Mouse (Mus musculus): ENCODE measurements around the gene Rsph14. TPM values are rescaled to one million over a fixed set of nuclear protein-coding genes. Genes with fewer than 3 reads are reported as not detected.
A peak's percentile ranks its signal among the peaks of the same experiment; 100 is the strongest.

Gene Rsph14
- total RNA-seq, 1 experiment: 0.18 TPM

- peak; percentile 62 for DNase-seq (ENCODE audit: low read depth, low spot score)
- H3K9me3 ChIP-seq (ENCODE audit: control insufficient read depth, insufficient read depth, low read depth, low read length): no peaks in the 10 kb centered on the region
- peaks cover 0 to 10% of the 10 kb centered on the region in 2 experiments; a peak in 2 of 4 replicates for H3K4me1 ChIP-seq (ENCODE audit: control insufficient read depth in 2 of 2, insufficient read depth in 2 of 2, low read length in 2 of 2, poor library complexity in 1 of 2)
- in situ Hi-C loops (cut with MboI; ENCODE audit: low sequenced_read_pairs in 2 of 2, unreplicated experiment in 2 of 2): loop anchor here in 1 of 2 experiments (25.0 kb wide), 1 partner anchor 237 kb away; no protein-coding TSS in a partner anchor
- no peak for TF ChIP-seq ZNF384 (IDR thresholded peaks at IDR 0.05; ENCODE audit: low read depth, low read length)
- TF ChIP-seq HCFC1 (IDR thresholded peaks at IDR 0.05; ENCODE audit: borderline replicate concordance, insufficient read depth, low read length): no peak
- TF ChIP-seq ZC3H11A (IDR thresholded peaks at IDR 0.05; ENCODE audit: borderline replicate concordance, low read depth, low read length): peak; percentile 32; the same call in 1 of the 2 replicates
- no peak for TF ChIP-seq MAFK (IDR thresholded peaks at IDR 0.05; ENCODE audit: insufficient read depth, low read depth, low read length)
- no peak for TF ChIP-seq CHD2 (IDR thresholded peaks at IDR 0.05; ENCODE audit: low read depth, low read length)
- H3K4me3 ChIP-seq (ENCODE audit: insufficient read depth in 1 of 2, low read depth in 1 of 2, low read length in 2 of 2, poor library complexity in 1 of 2, severe bottlenecking in 1 of 2): peak overlapping the region; percentile 62 to 72
- no peak overlapping the region for H3K27ac ChIP-seq (ENCODE audit: insufficient read depth, low read depth, low read length, poor library complexity, severe bottlenecking)
- H3K9ac ChIP-seq (ENCODE audit: insufficient read depth, low read depth, low read length, poor library complexity, severe bottlenecking): no peak overlapping the region; the same call in 1 of the 2 replicates
- no peaks in the 10 kb centered on the region for H3K36me3 ChIP-seq (ENCODE audit: control insufficient read depth, insufficient read depth, low read length, poor library complexity, severe bottlenecking)
Measured at GRCm38 (mm10) chr10:74925324-74925723, 107.1 kb downstream of the Rsph14 start.

GRCm38 (mm10) chr10:74924274-74924673 lies 108.1 kb downstream of the Rsph14 start:
- Histone ChIP-seq H3K36me3 (ENCODE audit: control insufficient read depth, insufficient read depth, low read length, poor library complexity, severe bottlenecking) (no peaks in the 10 kb centered on the region), H3K4me1 (ENCODE audit: control insufficient read depth in 2 of 2, insufficient read depth in 2 of 2, low read length in 2 of 2, poor library complexity in 1 of 2) (peaks cover 0 to 10% of the 10 kb centered on the region in 2 experiments; a peak in 2 of 4 replicates), H3K27ac (ENCODE audit: insufficient read depth, low read depth, low read length, poor library complexity, severe bottlenecking) (no peak overlapping the region), H3K9me3 (ENCODE audit: control insufficient read depth, insufficient read depth, low read depth, low read length) (no peaks in the 10 kb centered on the region), H3K9ac (ENCODE audit: insufficient read depth, low read depth, low read length, poor library complexity, severe bottlenecking) (no peak overlapping the region), H3K4me3 (ENCODE audit: insufficient read depth in 1 of 2, low read depth in 1 of 2, low read length in 2 of 2, poor library complexity in 1 of 2, severe bottlenecking in 1 of 2) (no peak overlapping the region)
- in situ Hi-C loops (cut with MboI; ENCODE audit: low sequenced_read_pairs in 2 of 2, unreplicated experiment in 2 of 2): no loop called here
- TF ChIP-seq MAFK (IDR thresholded peaks at IDR 0.05; ENCODE audit: insufficient read depth, low read depth, low read length): no peak
- no peak for TF ChIP-seq ZNF384 (IDR thresholded peaks at IDR 0.05; ENCODE audit: low read depth, low read length)
- no peak for TF ChIP-seq CHD2 (IDR thresholded peaks at IDR 0.05; ENCODE audit: low read depth, low read length)
- no peak for TF ChIP-seq ZC3H11A (IDR thresholded peaks at IDR 0.05; ENCODE audit: borderline replicate concordance, low read depth, low read length)
- TF ChIP-seq HCFC1 (IDR thresholded peaks at IDR 0.05; ENCODE audit: borderline replicate concordance, insufficient read depth, low read length): no peak
- DNase-seq (ENCODE audit: low read depth, low spot score): no peak

DNA sequence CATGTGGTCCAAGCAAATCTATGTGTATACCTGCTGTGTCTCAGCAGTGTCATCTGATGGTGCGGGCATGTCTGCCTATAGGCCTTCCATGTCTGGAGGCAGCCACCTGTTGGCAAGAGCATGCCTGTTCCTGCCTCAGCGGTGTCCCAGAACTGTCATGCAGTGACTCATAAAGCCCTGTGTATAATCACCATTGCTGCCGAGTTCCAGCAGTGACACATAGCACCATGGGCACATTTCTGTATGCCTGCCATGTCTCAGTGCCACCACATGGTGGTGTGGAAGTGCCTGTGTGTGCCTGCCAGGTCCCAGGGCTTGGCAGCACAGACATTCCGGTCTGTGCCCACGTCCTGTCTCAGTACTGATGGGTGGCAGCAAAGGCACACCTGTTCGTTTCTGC lies 109.6 kb downstream of the Rsph14 start:
- Histone ChIP-seq H3K9me3 (ENCODE audit: control insufficient read depth, insufficient read depth, low read depth, low read length) (no peaks in the 10 kb centered on the region), H3K36me3 (ENCODE audit: control insufficient read depth, insufficient read depth, low read length, poor library complexity, severe bottlenecking) (no peaks in the 10 kb centered on the region), H3K4me3 (ENCODE audit: insufficient read depth in 1 of 2, low read depth in 1 of 2, low read length in 2 of 2, poor library complexity in 1 of 2, severe bottlenecking in 1 of 2) (no peak overlapping the region), H3K27ac (ENCODE audit: insufficient read depth, low read depth, low read length, poor library complexity, severe bottlenecking) (no peak overlapping the region), H3K4me1 (ENCODE audit: control insufficient read depth in 2 of 2, insufficient read depth in 2 of 2, low read length in 2 of 2, poor library complexity in 1 of 2) (peaks cover 0 to 10% of the 10 kb centered on the region in 2 experiments; a peak in 2 of 4 replicates), H3K9ac (ENCODE audit: insufficient read depth, low read depth, low read length, poor library complexity, severe bottlenecking) (no peak overlapping the region)
- DNase-seq (ENCODE audit: low read depth, low spot score): no peak
- TF ChIP-seq ZC3H11A (IDR thresholded peaks at IDR 0.05; ENCODE audit: borderline replicate concordance, low read depth, low read length) (no peak), CHD2 (IDR thresholded peaks at IDR 0.05; ENCODE audit: low read depth, low read length) (no peak), MAFK (IDR thresholded peaks at IDR 0.05; ENCODE audit: insufficient read depth, low read depth, low read length) (no peak), ZNF384 (IDR thresholded peaks at IDR 0.05; ENCODE audit: low read depth, low read length) (no peak), HCFC1 (IDR thresholded peaks at IDR 0.05; ENCODE audit: borderline replicate concordance, insufficient read depth, low read length) (no peak)
- in situ Hi-C loops (cut with MboI; ENCODE audit: low sequenced_read_pairs in 2 of 2, unreplicated experiment in 2 of 2): no loop called here

DNA sequence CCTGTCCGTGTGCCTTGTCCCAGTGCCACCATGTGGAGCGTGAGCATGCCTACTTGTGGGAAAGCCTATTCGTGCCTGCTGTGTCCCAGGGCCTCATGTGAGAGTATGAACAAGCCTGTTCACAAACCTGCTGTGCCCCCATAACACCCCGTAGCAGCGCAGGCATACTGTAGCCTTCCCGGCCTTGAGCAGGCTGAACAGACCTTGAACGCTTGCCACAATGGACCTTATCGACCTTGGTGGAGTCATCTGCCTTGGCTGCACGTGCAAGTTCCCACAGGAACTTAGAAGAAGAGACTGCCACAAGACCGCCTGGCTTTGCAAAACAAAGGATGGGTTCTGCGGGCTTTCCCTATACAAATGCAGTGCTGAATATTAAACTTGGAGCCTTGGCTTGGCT lies 110.8 kb downstream of the Rsph14 start:
- no peak for DNase-seq (ENCODE audit: low read depth, low spot score)
- Histone ChIP-seq H3K27ac (ENCODE audit: insufficient read depth, low read depth, low read length, poor library complexity, severe bottlenecking) (no peak overlapping the region), H3K36me3 (ENCODE audit: control insufficient read depth, insufficient read depth, low read length, poor library complexity, severe bottlenecking) (no peaks in the 10 kb centered on the region), H3K9ac (ENCODE audit: insufficient read depth, low read depth, low read length, poor library complexity, severe bottlenecking) (no peak overlapping the region), H3K4me3 (ENCODE audit: insufficient read depth in 1 of 2, low read depth in 1 of 2, low read length in 2 of 2, poor library complexity in 1 of 2, severe bottlenecking in 1 of 2) (no peak overlapping the region), H3K9me3 (ENCODE audit: control insufficient read depth, insufficient read depth, low read depth, low read length) (no peaks in the 10 kb centered on the region), H3K4me1 (ENCODE audit: control insufficient read depth in 2 of 2, insufficient read depth in 2 of 2, low read length in 2 of 2, poor library complexity in 1 of 2) (peaks cover 0 to 10% of the 10 kb centered on the region in 2 experiments; a peak in 2 of 4 replicates)
- TF ChIP-seq ZC3H11A (IDR thresholded peaks at IDR 0.05; ENCODE audit: borderline replicate concordance, low read depth, low read length) (no peak), ZNF384 (IDR thresholded peaks at IDR 0.05; ENCODE audit: low read depth, low read length) (no peak), CHD2 (IDR thresholded peaks at IDR 0.05; ENCODE audit: low read depth, low read length) (no peak), HCFC1 (IDR thresholded peaks at IDR 0.05; ENCODE audit: borderline replicate concordance, insufficient read depth, low read length) (no peak), MAFK (IDR thresholded peaks at IDR 0.05; ENCODE audit: insufficient read depth, low read depth, low read length) (no peak)
- in situ Hi-C loops (cut with MboI; ENCODE audit: low sequenced_read_pairs in 2 of 2, unreplicated experiment in 2 of 2): no loop called here
